Mouse (Mus musculus) E14TG2a.4 (cell line): ENCODE measurements around the gene Gpn1.

Experiments used
- H3K27me3 ChIP-seq: 2 replicates; pipeline ENCODE4 v1.6.1; 2014; ENCODE audit warnings: low read length, control low read depth; ENCODE audit not compliant: insufficient read depth
- H3K36me3 ChIP-seq: 2 replicates; pipeline ENCODE4 v1.6.1; 2014; ENCODE audit warnings: low read length, control low read depth; ENCODE audit not compliant: insufficient read depth
- H3K4me1 ChIP-seq: replicated peaks from 2 replicates; pipeline ENCODE4 v1.6.1; 2014; ENCODE audit warnings: low read depth, low read length, control low read depth
- H3K4me3 ChIP-seq: replicated peaks from 2 replicates; pipeline ENCODE4 v1.5.1; 2014; ENCODE audit warnings: mild to moderate bottlenecking, low read length
- H3K9me3 ChIP-seq: 2 replicates; pipeline ENCODE4 v1.6.1; 2014; ENCODE audit warnings: low read length, control low read depth
- CTCF ChIP-seq: conservative IDR thresholded peaks from 2 replicates; pipeline ENCODE4 v1.5.1; 2014; ENCODE audit warnings: low read length
- NANOG ChIP-seq: IDR thresholded peaks from 2 replicates; pipeline ENCODE4 v1.6.1; 2014; ENCODE audit warnings: borderline replicate concordance, low read length, mixed read lengths
- POU5F1 ChIP-seq: IDR thresholded peaks from 2 replicates; pipeline ENCODE4 v1.6.1; 2014; ENCODE audit warnings: low read length, borderline replicate concordance

Gene Gpn1

DNA sequence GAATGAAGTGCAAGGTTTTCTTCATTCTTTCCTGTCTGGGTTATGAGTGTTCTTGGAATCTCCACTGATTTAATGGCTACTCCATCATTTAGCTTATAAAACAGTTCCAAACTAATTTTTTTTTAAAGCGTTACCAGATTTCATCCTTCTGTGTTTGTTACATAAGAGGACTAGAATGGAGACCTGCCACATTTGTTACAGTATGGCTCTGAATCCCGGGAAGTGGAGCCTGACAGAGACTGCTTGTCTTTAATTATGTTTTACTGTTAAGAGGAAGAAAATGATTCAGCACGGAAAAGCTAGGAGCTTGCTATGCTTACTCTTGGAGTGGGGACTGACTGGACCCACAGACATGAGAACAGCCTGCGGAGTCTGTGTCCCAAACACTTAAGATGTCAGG is 14.0 kb upstream of the Gpn1 start:
- no peaks in the 10 kb centered on the region for H3K9me3 ChIP-seq
- H3K27me3 ChIP-seq = no peaks in the 10 kb centered on the region
- no peak for TF ChIP-seq POU5F1
- no peak for TF ChIP-seq CTCF
- peaks cover 24% of the 10 kb centered on the region for H3K4me1 ChIP-seq
- peaks cover 94% of the 10 kb centered on the region for H3K36me3 ChIP-seq
- H3K4me3 ChIP-seq = no peak overlapping the region

DNA sequence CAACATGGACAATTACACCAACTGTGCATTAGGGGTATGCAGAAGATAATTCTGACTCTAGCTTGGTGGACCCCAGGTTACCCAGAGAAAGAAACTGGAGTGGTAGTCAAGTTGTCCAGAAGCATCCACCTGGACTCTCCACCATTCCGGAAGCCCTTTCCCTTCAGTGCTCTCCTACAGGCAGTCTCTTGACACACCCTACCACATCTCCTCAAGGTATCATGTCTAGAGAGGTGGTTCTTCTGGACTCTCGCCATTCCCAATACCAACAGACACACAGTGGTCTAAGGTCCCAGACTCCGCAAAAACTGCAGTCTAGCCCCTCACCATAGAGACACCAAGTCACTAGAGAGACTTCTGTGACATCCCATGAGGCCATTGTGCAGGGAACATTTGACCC is 9.1 kb upstream of the Gpn1 start, which contains the start of gene 4930548H24Rik:
4930548H24Rik (plus strand) TSS at position 301 of the 400 bp plus-strand sequence.
- Histone ChIP-seq H3K9me3 (no peaks in the 10 kb centered on the region), H3K27me3 (no peaks in the 10 kb centered on the region), H3K4me1 (peaks cover 59% of the 10 kb centered on the region), H3K4me3 (no peak within 1 kb of the TSS; the same call in 1 of the 2 replicates), H3K36me3 (peaks cover 75% of the 10 kb centered on the region)
- TF ChIP-seq CTCF (no peak), POU5F1 (no peak), NANOG (no peak)

DNA sequence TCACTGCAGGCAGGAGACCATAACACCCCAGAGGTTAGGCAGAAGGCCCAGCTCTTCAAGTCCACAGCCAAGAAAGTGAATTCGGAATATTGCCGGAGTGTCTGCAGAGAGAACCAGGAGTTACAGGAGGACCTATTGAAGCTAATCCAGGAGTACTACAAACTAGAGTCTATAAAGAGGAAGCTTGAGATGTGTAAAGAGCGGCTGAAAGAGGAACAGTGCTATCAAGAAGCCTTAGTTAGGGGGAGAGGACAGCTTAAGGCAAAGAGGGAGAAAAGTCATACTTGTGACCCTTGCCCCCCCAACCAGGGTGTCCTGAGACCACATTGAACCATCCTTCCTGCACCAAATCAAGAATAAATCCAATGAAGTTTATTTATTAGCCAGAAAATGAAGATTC is 6.7 kb upstream of the Gpn1 start:
- H3K4me3 ChIP-seq = peak overlapping the region; percentile 89
- peaks cover 67% of the 10 kb centered on the region for H3K4me1 ChIP-seq
- no peaks in the 10 kb centered on the region for H3K27me3 ChIP-seq
- no peak for TF ChIP-seq POU5F1
- TF ChIP-seq NANOG = no peak
- TF ChIP-seq CTCF = no peak
- H3K9me3 ChIP-seq = no peaks in the 10 kb centered on the region
- H3K36me3 ChIP-seq = peaks cover 50% of the 10 kb centered on the region

DNA sequence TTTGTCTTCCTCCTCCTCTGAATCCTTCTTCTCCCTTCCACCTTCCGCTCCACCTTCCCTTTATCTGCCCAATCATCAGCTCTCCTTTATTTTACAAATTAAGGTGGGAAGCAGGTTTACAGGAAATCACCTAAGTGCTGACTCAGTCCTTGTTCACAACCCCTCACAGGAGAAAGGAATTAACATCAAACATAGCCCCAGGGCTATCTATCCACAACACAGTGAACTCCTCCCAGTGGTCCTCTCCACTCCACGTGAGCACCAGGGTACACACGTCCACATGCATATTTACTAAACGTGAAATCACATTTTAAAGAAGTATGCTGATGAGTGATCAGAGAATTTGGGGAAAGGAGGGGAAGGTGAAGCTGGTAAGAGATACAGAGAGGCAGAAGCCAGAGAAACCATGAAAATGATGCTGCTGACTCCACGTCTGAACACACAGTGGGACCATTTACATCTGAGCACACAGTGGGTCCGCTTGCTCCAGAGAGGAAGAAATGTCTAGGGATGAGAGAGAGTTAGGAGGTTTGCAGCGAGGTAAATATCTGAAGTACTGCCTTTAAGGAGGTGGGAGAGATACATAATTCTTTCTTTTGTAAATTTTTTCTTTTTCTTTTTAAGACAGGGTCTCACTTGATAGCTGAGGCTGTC is 5.3 kb upstream of the Gpn1 start:
- Histone ChIP-seq H3K4me3 (peak overlapping the region; percentile 89), H3K27me3 (no peaks in the 10 kb centered on the region), H3K36me3 (peaks cover 40% of the 10 kb centered on the region), H3K4me1 (peaks cover 72% of the 10 kb centered on the region), H3K9me3 (no peaks in the 10 kb centered on the region)
- peak; percentile 22; the same call in 1 of the 2 replicates for TF ChIP-seq NANOG
- TF ChIP-seq CTCF = no peak

DNA sequence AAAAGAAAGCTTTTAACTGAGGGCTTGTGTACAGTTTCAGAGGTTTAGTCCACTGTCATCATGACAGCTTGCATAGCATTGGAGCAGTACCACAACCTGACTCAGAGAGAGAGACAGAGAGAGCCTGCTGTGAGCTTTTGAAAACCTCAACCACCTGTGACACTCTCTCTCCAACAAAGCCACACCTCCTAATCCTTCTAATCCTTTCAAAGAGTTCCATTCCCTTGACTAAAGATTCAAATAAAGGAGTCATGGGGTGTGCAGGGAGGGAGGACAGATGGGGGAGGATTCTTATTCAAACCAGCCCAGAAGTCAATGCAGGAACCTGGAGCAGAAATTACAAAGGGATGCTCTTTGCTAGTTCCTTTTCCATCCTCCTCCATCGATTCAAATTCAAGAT is 2.5 kb upstream of the Gpn1 start:
- Histone ChIP-seq H3K36me3 (peaks cover 27% of the 10 kb centered on the region), H3K4me1 (peaks cover 67% of the 10 kb centered on the region), H3K9me3 (no peaks in the 10 kb centered on the region), H3K27me3 (no peaks in the 10 kb centered on the region), H3K4me3 (no peak overlapping the region)
- TF ChIP-seq POU5F1 (no peak), CTCF (no peak), NANOG (no peak)

DNA sequence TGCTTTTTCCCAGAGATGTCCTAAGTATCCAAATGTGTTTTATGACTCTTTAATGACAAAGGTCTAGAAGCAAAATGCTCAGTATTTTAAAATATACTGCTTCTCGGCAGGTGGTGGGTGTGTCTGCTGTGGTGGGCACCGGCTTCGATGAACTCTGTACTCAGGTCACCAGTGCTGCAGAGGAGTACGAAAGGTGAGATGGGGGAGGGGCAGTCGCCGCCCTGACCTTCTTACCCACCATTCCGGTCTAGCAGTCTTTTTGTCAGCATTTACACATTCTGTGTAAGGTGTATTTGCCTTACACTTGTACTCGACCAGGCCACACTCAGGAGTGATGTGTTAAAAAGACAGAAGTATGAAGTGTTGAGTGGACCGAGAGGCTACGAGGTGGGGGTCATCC is 10.3 kb downstream of the Gpn1 start:
- TF ChIP-seq CTCF = no peak
- TF ChIP-seq NANOG = no peak
- TF ChIP-seq POU5F1 = no peak
- no peaks in the 10 kb centered on the region for H3K27me3 ChIP-seq
- H3K36me3 ChIP-seq = peaks cover 100% of the 10 kb centered on the region
- H3K9me3 ChIP-seq = no peaks in the 10 kb centered on the region
- H3K4me1 ChIP-seq = peaks cover 35% of the 10 kb centered on the region
- H3K4me3 ChIP-seq = peak overlapping the region; percentile 23; the same call in 1 of the 2 replicates

DNA sequence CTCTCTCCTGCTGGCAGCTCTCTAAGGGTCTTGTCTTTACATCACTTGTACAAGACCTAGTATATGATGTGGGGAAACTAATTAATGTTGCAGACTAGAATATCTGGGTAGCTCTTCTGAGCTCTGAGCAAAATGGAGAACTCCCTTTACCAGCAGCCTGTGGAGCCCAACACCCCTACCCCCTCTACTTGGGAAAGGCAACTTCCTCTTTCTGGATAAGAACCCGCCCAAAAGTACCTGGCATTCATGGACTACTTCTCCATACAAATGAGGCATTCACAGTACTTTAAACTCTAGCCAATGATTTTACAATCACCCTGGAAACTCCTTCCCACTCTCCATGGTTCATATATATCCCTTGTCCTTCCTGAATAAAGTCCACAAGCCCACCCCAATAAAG is 17.9 kb downstream of the Gpn1 start:
- no peak for TF ChIP-seq CTCF
- TF ChIP-seq NANOG = no peak
- no peak for TF ChIP-seq POU5F1
- peaks cover 97% of the 10 kb centered on the region for H3K36me3 ChIP-seq
- H3K9me3 ChIP-seq = no peaks in the 10 kb centered on the region
- H3K4me3 ChIP-seq = no peak overlapping the region
- no peaks in the 10 kb centered on the region for H3K27me3 ChIP-seq
- H3K4me1 ChIP-seq = peaks cover 19% of the 10 kb centered on the region

DNA sequence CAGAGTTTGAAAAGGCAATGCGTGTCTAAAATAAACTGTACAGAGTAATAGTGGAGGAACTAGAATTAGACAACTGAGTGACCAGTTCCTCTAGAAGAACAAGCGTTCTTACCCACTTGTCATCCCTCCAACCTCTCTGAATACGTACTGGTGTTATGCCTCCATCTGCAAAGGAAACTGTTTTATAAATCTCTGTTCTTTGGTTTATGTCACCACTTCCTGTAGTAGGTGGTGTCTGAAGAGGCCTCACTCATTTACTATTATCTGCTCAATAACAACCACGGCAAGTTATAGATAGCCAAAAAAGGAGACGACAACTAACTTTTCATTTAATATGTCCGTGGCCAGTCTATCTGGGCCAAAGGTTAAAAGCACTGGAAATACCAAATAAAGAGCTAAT is 26.0 kb downstream of the Gpn1 start:
- no peak for TF ChIP-seq CTCF
- TF ChIP-seq NANOG = no peak
- no peak for TF ChIP-seq POU5F1
- no peaks in the 10 kb centered on the region for H3K27me3 ChIP-seq
- H3K36me3 ChIP-seq = peaks cover 75% of the 10 kb centered on the region

DNA sequence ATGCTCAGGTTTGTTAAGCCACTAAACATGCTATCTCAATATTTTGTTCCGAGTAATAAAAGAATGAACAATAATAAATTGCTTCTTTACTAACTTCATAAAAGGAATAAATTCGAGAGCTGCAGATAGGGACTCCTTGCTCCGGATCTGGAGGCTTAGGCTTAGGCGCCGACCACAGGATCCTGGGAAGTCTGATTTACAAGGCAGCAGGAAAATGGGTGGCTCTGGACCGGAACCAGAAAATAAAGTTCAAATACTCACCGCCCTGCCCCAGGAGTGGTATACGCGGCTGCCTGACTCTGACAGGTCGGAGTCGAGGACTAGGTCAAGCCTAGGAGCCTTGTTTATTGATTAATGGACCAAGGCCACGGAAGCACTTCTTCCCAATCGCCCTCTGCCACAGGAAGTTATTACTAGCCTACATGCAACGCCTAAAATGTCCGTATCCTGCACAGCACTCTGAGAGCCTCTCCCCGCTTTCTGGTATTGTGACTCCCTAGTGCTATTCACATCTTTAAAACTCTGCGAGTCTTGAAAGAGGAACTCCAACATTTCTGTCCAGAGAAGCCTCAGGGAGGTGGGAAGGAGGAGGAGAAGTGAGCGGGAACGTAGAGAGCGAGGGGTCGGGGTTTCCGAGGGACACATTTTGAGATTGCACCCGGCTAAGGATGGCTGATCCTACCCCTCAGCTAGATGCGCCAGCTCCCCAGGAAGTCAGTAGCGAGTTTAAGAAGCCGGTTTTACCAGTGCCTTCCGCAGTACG is 32.0 kb downstream of the Gpn1 start, which contains the start of gene Slc4a1ap:
Slc4a1ap (plus strand) TSS at position 642 of the 763 bp plus-strand sequence.
- peak within 1 kb of the TSS; percentile 100 for H3K4me3 ChIP-seq
- no peaks in the 10 kb centered on the region for H3K9me3 ChIP-seq
- TF ChIP-seq POU5F1 = peak; percentile 45; the same call in 1 of the 2 replicates
- no peak for TF ChIP-seq NANOG
- H3K4me1 ChIP-seq = peaks cover 38% of the 10 kb centered on the region
- peaks cover 51% of the 10 kb centered on the region for H3K36me3 ChIP-seq
- H3K27me3 ChIP-seq = no peaks in the 10 kb centered on the region

More for the DNA sequence above, 26.0 kb downstream of the Gpn1 start:
- Histone ChIP-seq H3K4me1 (peaks cover 25% of the 10 kb centered on the region), H3K4me3 (no peak overlapping the region), H3K9me3 (no peaks in the 10 kb centered on the region)
